Mouse (Mus musculus) midbrain, embryonic 11.5 days (tissue): ENCODE data around the gene Vmn2r56. TPM values are rescaled to one million over a fixed set of nuclear protein-coding genes. Genes with fewer than 3 reads are reported as not detected.

ENCODE experiments used
- polyA plus RNA-seq: library from polyadenylated mRNA; unstranded; fragments of >200 nt; fragmentation: Nextera tagmentation; extraction: Ambion mirVana; gene quantifications from 2 replicates; pipeline ENCODE4 v1.2.1, GENCODE M21; 2014

Gene Vmn2r56
- polyA plus RNA-seq, 1 experiment from 2014 or later = not detected

Other genes with a start within 250 kb of the Vmn2r56 start
- gene 2900092C05Rik, start 222.5 kb downstream of the Vmn2r56 start, polyA plus RNA-seq = not detected in 2 replicates
- not detected in 2 replicates for gene Vmn2r53, start 126.2 kb downstream of the Vmn2r56 start, polyA plus RNA-seq
- 0.05 TPM in 1 of 2 replicates, not detected in the other for gene Vmn2r54, start 94.7 kb downstream of the Vmn2r56 start, polyA plus RNA-seq
- gene Vmn2r55, start 50.0 kb downstream of the Vmn2r56 start, polyA plus RNA-seq = not detected in 2 replicates
- gene Zscan18, start 68.6 kb upstream of the Vmn2r56 start, polyA plus RNA-seq = 11.7 and 12.8 TPM in 2 replicates
- gene Zfp329, start 83.9 kb upstream of the Vmn2r56 start, polyA plus RNA-seq = 19.5 and 19.8 TPM in 2 replicates
- 28.9 and 32.3 TPM in 2 replicates for gene Zfp110, start 99.8 kb upstream of the Vmn2r56 start, polyA plus RNA-seq
- gene Zfp128, start 146.2 kb upstream of the Vmn2r56 start, polyA plus RNA-seq = 5.3 and 6.3 TPM in 2 replicates
- gene Zscan22, start 162.8 kb upstream of the Vmn2r56 start, polyA plus RNA-seq = 19.6 and 21.7 TPM in 2 replicates
- 788 and 866 TPM in 2 replicates for gene Rps5, start 187.3 kb upstream of the Vmn2r56 start, polyA plus RNA-seq
- gene Rnf225, start 192.4 kb upstream of the Vmn2r56 start, polyA plus RNA-seq = 0.55 and 0.59 TPM in 2 replicates
- 7.8 TPM in 2 replicates for gene Zfp324, start 230.8 kb upstream of the Vmn2r56 start, polyA plus RNA-seq
- gene Zfp446, start 242.8 kb upstream of the Vmn2r56 start, polyA plus RNA-seq = 9.6 and 9.8 TPM in 2 replicates